Mouse (Mus musculus): ENCODE measurements around the gene Bri3bp. TPM values are rescaled to one million over a fixed set of nuclear protein-coding genes. Genes with fewer than 3 reads are reported as not detected.
A peak's percentile ranks its signal among the peaks of the same experiment; 100 is the strongest.
"Not testable (repeated sequence)": the region's sequence is repeated elsewhere in the genome, so short reads cannot be mapped to it uniquely, and the experiment has no call there.

Bri3bp gene
- polyA plus RNA-seq, 1 experiment from 2014 or later = 35.5 TPM

DNA sequence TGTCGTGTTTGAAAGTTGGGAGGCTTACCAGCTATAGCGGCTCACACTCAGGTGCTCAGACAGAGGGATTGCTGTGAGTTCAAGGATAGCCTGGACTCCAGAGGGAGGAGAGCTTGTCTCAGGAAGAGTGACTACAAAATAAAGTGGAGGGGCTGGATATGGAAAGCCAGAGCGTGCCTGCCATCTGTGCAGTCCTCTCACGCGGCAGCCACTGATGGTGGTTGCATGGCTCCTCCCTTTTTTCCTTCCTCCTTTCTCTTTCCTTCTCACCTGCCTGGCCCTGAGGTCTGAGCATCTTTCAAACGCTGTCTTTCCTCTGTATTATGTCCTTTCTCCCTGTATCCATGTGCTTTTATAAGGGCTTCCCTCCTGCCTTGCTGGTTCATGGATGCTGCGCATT, 36.7 kb downstream of the Bri3bp start:
- no peak for ATAC-seq (ENCODE audit: low FRiP score, low read depth)
- Histone ChIP-seq H3K9me3 (no peaks in the 10 kb centered on the region), H3K9ac (replicated peaks) (no peak overlapping the region), H3K4me3 (no peak overlapping the region), H3K36me3 (peaks cover 8% of the 10 kb centered on the region), H3K27ac (replicated peaks) (no peak overlapping the region), H3K4me1 (peaks cover 34% of the 10 kb centered on the region), H3K4me2 (replicated peaks) (peak overlapping the region; percentile 84; the same call in 1 of the 2 replicates), H3K27me3 (no peaks in the 10 kb centered on the region)
- 83% methylated on average over 7 of the region's 7 CpGs for WGBS

DNA sequence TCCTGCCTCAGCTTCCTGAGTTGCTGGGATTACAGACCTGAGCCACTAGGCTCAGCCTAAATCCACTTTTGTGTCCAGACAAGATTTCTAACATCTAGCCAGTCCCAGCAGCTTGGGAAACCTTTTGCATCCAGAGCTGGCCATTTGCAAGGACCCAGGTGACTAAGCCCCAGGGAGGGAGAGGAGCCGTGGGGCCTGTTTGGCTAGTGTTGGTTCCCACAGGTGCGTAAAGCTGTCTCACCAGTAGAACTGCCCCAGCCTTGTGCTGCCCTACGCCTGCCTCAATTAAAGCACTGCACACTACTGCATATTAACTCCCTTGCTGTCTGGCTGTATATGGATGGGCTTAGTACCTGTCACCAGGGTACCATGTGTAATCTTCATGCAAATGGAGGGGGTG, 38.0 kb downstream of the Bri3bp start:
- WGBS = 94% methylated on average over 3 of the region's 3 CpGs
- H3K4me2 ChIP-seq (replicated peaks) = no peak overlapping the region
- peaks cover 34% of the 10 kb centered on the region for H3K4me1 ChIP-seq
- ATAC-seq (ENCODE audit: low FRiP score, low read depth) = no peak
- H3K9ac ChIP-seq (replicated peaks) = no peak overlapping the region
- H3K4me3 ChIP-seq = no peak overlapping the region
- peaks cover 18% of the 10 kb centered on the region for H3K36me3 ChIP-seq
- no peak overlapping the region for H3K27ac ChIP-seq (replicated peaks)
- no peaks in the 10 kb centered on the region for H3K27me3 ChIP-seq
- H3K9me3 ChIP-seq = no peaks in the 10 kb centered on the region

DNA sequence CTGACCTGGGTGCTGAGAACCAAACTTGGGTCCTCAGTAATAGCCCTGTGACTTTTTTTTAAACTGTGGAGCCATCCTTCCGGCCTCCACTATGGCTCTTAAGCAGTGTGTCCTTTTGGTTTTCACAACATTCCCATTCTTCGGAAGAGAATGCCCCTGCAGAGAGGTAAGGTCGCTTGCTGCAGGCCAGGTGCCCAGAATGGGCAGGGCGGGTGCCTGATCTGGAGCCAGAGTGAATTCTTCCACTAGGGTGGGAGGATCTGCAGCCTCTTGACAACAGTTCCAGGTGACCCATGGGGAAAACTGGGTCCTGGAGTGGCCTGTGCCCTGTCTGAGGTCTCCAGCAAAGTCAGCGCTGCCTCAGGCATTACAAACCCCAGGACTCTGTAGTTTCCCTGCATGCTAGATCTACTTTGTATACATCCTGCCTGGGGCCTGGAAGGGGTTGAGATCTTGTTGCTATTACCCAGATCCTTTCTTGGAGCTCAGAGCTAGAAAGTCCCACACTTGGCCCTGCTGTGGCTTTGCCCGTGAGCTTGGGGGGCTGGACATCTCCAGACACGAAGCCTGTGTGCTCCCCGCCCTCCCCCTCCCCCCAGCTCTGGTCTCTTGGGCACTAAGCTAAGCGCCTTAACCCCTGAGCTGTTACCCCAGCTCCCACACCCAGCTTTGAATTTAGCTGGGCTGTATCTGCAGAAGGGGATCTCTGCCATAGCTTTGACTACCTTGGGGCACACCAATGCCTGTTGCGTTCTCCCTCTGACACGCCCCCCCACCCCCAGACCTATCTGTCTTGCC, 39.3 kb downstream of the Bri3bp start:
- peaks cover 29% of the 10 kb centered on the region for H3K36me3 ChIP-seq
- ATAC-seq (ENCODE audit: low FRiP score, low read depth) = no peak
- 80% methylated on average over 11 of the region's 11 CpGs for WGBS
- no peak overlapping the region for H3K4me3 ChIP-seq
- no peak overlapping the region for H3K27ac ChIP-seq (replicated peaks)
- H3K4me1 ChIP-seq = peaks cover 34% of the 10 kb centered on the region
- no peaks in the 10 kb centered on the region for H3K9me3 ChIP-seq
- H3K4me2 ChIP-seq (replicated peaks) = no peak overlapping the region
- H3K27me3 ChIP-seq = no peaks in the 10 kb centered on the region
- H3K9ac ChIP-seq (replicated peaks) = no peak overlapping the region

DNA sequence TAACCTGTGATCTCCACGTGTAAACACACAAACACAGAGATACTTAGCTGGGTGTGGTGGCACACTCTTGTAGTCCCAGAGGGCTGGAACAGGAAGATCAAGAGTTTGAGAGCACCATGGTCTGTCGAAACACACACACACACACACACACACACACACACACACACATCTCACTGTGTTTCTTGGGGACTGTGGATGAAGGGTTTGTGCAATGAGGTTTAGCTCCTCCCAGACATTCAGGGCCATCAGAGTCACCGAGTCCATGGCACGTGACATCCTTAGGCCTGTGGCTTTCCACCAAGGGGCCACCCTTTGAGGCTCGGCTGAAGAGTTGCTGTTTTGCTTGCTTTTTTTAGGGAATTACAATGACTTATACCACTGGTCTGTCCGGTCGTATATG, 41.1 kb downstream of the Bri3bp start:
- Histone ChIP-seq H3K4me3 (no peak overlapping the region), H3K4me1 (peaks cover 23% of the 10 kb centered on the region), H3K4me2 (replicated peaks) (no peak overlapping the region), H3K9me3 (no peaks in the 10 kb centered on the region), H3K9ac (replicated peaks) (no peak overlapping the region), H3K27ac (replicated peaks) (no peak overlapping the region), H3K36me3 (peaks cover 35% of the 10 kb centered on the region), H3K27me3 (no peaks in the 10 kb centered on the region)
- no peak for ATAC-seq (ENCODE audit: low FRiP score, low read depth)
- 94% methylated on average over 7 of the region's 7 CpGs for WGBS

DNA sequence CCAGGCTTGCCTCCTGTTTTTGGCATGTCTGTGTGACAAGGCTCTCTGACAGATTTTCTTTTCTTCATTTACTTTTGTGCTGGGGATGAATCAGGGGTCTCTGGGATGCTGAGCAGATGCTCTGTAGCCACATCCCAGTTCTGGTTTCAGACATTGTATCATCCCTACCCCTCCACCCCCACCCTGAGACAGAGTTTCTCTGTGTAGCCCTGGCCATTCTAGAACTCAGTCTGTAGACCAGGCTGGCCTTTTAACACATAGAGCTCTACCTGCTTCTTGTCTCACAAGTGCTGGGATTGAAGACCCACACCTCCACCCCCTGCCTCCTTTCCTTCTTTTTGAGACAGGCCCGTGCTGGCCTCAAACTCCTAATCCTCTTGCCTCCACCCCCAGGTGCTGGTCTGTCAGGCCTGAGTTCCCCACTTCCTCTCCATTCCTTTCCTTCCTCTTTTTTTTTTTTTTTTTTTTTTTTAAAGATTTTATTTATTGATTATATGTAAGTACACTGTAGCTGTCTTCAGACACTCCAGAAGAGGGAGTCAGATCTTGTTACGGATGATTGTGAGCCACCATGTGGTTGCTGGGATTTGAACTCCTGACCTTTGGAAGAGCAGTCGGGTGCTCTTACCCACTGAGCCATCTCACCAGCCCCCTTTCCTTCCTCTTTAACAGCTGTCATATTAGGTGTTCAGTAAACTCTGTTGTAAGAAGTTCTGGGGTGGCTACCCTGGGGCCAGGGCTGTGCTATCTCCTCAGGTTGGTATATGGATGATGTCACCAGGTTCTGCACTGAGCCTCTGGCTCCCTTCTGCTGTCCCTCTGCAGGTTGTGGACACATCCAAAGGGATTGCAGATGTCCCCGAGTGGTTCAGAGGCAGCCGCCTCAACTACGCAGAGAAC, 42.6 kb downstream of the Bri3bp start:
- H3K27me3 ChIP-seq = no peaks in the 10 kb centered on the region
- peaks cover 35% of the 10 kb centered on the region for H3K36me3 ChIP-seq
- H3K9me3 ChIP-seq = no peaks in the 10 kb centered on the region
- no peak overlapping the region for H3K9ac ChIP-seq (replicated peaks)
- peaks cover 19% of the 10 kb centered on the region for H3K4me1 ChIP-seq
- 89% methylated on average over 6 of the region's 6 CpGs for WGBS
- no peak overlapping the region for H3K4me3 ChIP-seq
- ATAC-seq (ENCODE audit: low FRiP score, low read depth) = no peak
- no peak overlapping the region for H3K27ac ChIP-seq (replicated peaks)
- no peak overlapping the region for H3K4me2 ChIP-seq (replicated peaks)

DNA sequence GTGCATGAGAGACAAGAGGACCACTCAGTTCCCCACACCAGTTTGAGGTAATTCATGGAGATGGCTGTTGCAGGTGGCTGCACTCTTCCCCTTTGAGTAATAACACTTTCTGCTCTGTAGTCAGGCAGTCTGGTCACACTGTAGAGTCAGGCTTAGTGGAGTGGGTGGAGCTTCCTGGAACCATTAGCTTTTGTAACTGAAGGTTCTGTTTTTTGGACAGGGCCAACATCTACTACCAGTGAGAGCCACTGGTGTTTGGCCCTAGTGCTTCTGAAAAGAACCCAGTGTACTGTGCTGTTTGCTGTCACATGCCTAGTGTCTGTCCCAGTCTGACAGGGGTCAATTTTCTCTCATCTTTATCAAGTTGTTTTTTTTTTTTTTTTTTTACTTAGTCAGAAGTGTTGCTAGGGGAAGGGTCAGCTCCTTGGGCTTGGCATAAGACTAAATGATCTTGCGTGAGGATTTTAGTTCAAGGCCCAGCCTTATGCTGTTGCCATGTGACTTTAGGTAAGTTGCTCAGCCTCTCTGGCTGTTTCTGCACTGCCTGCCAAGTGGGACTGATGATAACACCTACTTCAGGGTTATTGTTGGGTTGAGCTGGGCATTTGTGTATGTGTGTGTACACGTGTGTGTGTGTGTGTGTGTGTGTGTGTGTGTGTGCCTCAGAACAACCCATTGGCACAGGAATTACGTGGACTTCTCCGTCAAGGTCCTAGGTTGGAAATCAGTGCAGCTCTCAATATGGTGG, 43.8 kb downstream of the Bri3bp start:
- Histone ChIP-seq H3K4me1 (peaks cover 19% of the 10 kb centered on the region), H3K27ac (replicated peaks) (no peak overlapping the region), H3K4me2 (replicated peaks) (no peak overlapping the region), H3K27me3 (no peaks in the 10 kb centered on the region), H3K36me3 (peaks cover 43% of the 10 kb centered on the region), H3K9me3 (no peaks in the 10 kb centered on the region), H3K4me3 (no peak overlapping the region), H3K9ac (replicated peaks) (no peak overlapping the region)
- no peak for ATAC-seq (ENCODE audit: low FRiP score, low read depth)
- 90% methylated on average over 4 of the region's 4 CpGs for WGBS

DNA sequence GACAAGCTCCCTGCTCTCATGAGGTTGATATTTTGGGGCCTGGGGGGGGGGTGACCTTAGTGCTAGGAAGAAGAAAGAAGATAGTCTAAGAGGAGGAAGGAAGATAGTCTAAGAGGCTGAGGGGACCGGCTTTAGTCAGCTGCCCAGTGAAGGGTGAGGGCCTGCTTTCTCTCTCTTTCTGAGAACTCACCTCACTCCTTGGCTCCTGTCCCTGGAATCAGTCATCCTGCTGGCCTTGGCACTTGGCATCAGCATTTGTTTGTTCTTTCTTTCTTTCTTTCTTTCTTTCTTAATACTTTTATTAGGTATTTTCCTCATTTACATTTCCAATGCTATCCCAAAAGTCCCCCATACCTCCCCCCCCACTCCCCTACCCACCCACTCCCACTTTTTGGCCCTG, 44.7 kb downstream of the Bri3bp start:
- peaks cover 51% of the 10 kb centered on the region for H3K36me3 ChIP-seq
- 100% methylated on average over 1 of the region's 1 CpGs for WGBS
- H3K4me1 ChIP-seq = peaks cover 13% of the 10 kb centered on the region
- no peaks in the 10 kb centered on the region for H3K27me3 ChIP-seq
- H3K4me3 ChIP-seq = no peak overlapping the region
- no peak for ATAC-seq (ENCODE audit: low FRiP score, low read depth)
- H3K4me2 ChIP-seq (replicated peaks) = no peak overlapping the region
- no peaks in the 10 kb centered on the region for H3K9me3 ChIP-seq
- no peak overlapping the region for H3K27ac ChIP-seq (replicated peaks)
- H3K9ac ChIP-seq (replicated peaks) = no peak overlapping the region

DNA sequence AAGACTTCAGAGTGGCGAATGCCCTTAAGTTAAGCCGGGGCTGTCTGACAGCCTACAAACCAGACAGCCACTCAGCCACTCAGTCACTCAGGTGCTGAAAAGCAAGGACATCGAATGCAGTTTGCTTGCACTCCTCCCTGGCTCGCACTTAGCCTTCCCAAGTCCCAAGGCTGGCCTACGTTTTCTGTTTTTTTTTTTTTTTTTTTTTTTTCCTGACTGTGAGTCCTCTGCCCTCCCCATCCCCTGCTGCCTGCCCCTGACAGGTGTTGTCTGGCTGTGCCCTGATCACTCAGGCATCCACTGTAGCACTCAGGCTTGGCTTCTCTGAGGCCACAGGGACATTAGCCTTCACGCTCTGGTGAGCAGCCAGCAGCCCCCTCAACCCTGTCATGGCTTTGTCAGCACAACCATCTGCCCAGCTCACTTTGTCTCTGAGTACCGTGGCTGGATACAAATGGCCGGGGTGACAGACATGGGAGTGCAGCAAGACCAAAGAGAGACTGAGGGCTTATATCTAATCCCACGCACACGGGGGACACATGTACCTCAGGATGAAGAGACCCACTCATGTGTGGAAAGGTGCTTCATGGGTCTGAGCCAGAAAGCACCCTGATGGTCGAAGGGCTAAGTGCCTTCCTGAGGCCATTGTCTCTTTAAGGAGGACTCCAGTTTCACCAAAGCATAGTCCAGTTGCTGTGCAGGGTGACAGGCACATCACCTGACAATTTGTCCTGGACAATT, 46.2 kb downstream of the Bri3bp start:
- Histone ChIP-seq H3K9ac (replicated peaks) (peak overlapping the region; percentile 15; the same call in 1 of the 2 replicates), H3K27ac (replicated peaks) (peak overlapping the region; percentile 69), H3K4me3 (no peak overlapping the region), H3K4me1 (peaks cover 16% of the 10 kb centered on the region), H3K27me3 (no peaks in the 10 kb centered on the region), H3K9me3 (no peaks in the 10 kb centered on the region), H3K4me2 (replicated peaks) (no peak overlapping the region), H3K36me3 (peaks cover 58% of the 10 kb centered on the region)
- peak; percentile 63; the same call in 1 of the 2 replicates for ATAC-seq (ENCODE audit: low FRiP score, low read depth)
- 46% methylated on average over 11 of the region's 11 CpGs for WGBS

DNA sequence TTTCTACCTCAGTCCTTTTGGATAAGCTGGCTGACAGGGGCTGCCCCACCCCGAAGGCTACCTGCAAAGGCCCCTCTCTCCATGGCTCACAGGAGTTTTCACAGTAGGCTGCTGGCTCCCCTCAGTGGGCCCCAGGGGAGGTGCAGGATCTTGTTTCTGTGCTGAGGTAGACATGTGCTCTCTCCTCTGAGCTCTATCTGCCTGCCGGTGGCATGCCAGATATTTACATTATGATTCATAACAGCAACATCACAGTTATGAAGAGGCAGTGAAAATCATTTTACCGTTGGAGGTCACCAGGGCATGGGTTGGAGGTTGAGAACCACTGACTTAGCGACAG, 46.7 kb downstream of the Bri3bp start:
- Histone ChIP-seq H3K4me1 (peaks cover 16% of the 10 kb centered on the region), H3K36me3 (peaks cover 58% of the 10 kb centered on the region), H3K9ac (replicated peaks) (no peak overlapping the region; the same call in 1 of the 2 replicates), H3K9me3 (no peaks in the 10 kb centered on the region), H3K4me3 (no peak overlapping the region), H3K27ac (replicated peaks) (peak overlapping the region; percentile 69), H3K4me2 (replicated peaks) (no peak overlapping the region), H3K27me3 (no peaks in the 10 kb centered on the region)
- 75% methylated on average over 4 of the region's 4 CpGs for WGBS
- no peak for ATAC-seq (ENCODE audit: low FRiP score, low read depth)

DNA sequence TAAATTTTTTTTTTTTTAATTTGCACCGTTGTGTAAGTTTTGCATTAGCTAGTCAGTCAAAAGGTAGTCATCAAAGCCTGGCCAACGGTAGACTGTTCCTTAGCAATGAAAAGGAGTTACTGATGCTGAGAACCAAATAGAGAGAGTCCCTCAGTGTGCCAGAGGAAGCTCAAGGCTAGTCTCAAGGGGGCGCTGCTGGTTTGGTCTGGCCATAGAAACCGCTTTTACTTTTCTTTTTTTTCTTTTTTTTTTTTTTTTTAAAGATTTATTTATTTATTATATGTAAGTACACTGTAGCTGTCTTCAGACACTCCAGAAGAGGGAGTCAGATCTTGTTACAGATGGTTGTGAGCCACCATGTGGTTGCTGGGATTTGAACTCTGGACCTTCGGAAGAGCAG, 47.6 kb downstream of the Bri3bp start:
- H3K4me2 ChIP-seq (replicated peaks); H3K4me3 ChIP-seq; H3K9ac ChIP-seq (replicated peaks); H3K27me3 ChIP-seq; ATAC-seq (ENCODE audit: low FRiP score, low read depth); H3K9me3 ChIP-seq; H3K27ac ChIP-seq (replicated peaks): not testable (repeated sequence)
- Histone ChIP-seq H3K4me1 (peaks cover 16% of the 10 kb centered on the region), H3K36me3 (peaks cover 54% of the 10 kb centered on the region)
- WGBS = 90% methylated on average over 5 of the region's 5 CpGs

DNA sequence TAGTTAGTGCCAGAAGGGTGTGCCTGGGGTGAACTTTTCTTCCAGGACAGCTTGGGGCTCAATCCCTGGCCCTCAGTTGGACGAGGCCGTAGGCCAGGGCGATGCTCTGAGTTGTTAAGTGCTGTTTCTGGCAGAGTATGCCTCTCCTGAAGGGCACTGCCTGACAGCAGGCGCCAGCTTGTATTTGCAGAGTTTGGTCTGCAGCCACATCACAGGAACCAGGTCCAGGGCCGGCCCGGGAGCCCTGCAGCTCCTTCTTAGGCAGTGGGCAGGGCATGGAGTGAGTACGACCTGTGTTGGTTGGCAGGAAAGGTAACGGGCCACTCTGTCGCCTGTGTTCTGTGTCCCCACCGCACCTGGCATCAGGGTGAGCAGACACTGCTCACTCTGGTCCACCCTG, 49.7 kb downstream of the Bri3bp start:
- H3K9ac ChIP-seq (replicated peaks) = no peak overlapping the region
- H3K4me1 ChIP-seq = peaks cover 16% of the 10 kb centered on the region
- H3K4me2 ChIP-seq (replicated peaks) = no peak overlapping the region
- H3K9me3 ChIP-seq = no peaks in the 10 kb centered on the region
- no peak overlapping the region for H3K4me3 ChIP-seq
- H3K36me3 ChIP-seq = peaks cover 60% of the 10 kb centered on the region
- H3K27me3 ChIP-seq = no peaks in the 10 kb centered on the region
- 91% methylated on average over 10 of the region's 10 CpGs for WGBS
- H3K27ac ChIP-seq (replicated peaks) = no peak overlapping the region; the same call in 1 of the 2 replicates
- no peak for ATAC-seq (ENCODE audit: low FRiP score, low read depth)
